Mouse (Mus musculus): ENCODE results near the gene Ttc25.
"Not testable (repeated sequence)": the region's sequence is repeated elsewhere in the genome, so short reads cannot be mapped to it uniquely, and the experiment has no call there.

Gene Ttc25

GRCm38 (mm10) chr11:100570430-100571201, 25.2 kb downstream of the Ttc25 start:
- in situ Hi-C loops (cut with MseI, MboI), result loop anchor here in 1 of 2 experiments (5.0 kb wide), 1 partner anchor 137 kb away; no protein-coding TSS in a partner anchor

GRCm38 (mm10) chr11:100571202-100571567, 25.8 kb downstream of the Ttc25 start:
- in situ Hi-C loops (cut with MseI, MboI), result loop anchor here in 1 of 2 experiments (5.0 kb wide), 1 partner anchor 136 kb away; no protein-coding TSS in a partner anchor

GRCm38 (mm10) chr11:100574188-100574587, 28.8 kb downstream of the Ttc25 start:
- in situ Hi-C loops (cut with MseI, MboI), result loop anchor here in 1 of 2 experiments (5.0 kb wide), 1 partner anchor 133 kb away; no protein-coding TSS in a partner anchor

- in situ Hi-C loops (cut with MseI, MboI), result loop anchor here in 1 of 2 experiments (5.0 kb wide), 1 partner anchor 132 kb away; no protein-coding TSS in a partner anchor
Observed at GRCm38 (mm10) chr11:100574708-100575483, 29.5 kb downstream of the Ttc25 start, which contains the start of gene Cnp. Gene Cnp (plus strand): TSS chr11:100574904.

- in situ Hi-C loops (cut with MseI, MboI), result no loop called here
Observed at GRCm38 (mm10) chr11:100575484-100575855, 30.1 kb downstream of the Ttc25 start.

- in situ Hi-C loops (cut with MseI, MboI), result no loop called here
Observed at GRCm38 (mm10) chr11:100576256-100576655, 30.8 kb downstream of the Ttc25 start.

GRCm38 (mm10) chr11:100577852-100578599, 32.6 kb downstream of the Ttc25 start:
- in situ Hi-C loops (cut with MseI, MboI), result no loop called here

GRCm38 (mm10) chr11:100579116-100579799, 33.9 kb downstream of the Ttc25 start:
- in situ Hi-C loops (cut with MseI, MboI), result no loop called here

- in situ Hi-C loops (cut with MseI, MboI), result no loop called here
Observed at GRCm38 (mm10) chr11:100580275-100580674, 34.9 kb downstream of the Ttc25 start.

- in situ Hi-C loops (cut with MseI, MboI), result no loop called here
Observed at GRCm38 (mm10) chr11:100581756-100582155, 36.3 kb downstream of the Ttc25 start.

- in situ Hi-C loops (cut with MseI, MboI), result not testable (repeated sequence)
Observed at GRCm38 (mm10) chr11:100582413-100582812, 37.0 kb downstream of the Ttc25 start.

- in situ Hi-C loops (cut with MseI, MboI), result no loop called here
Observed at GRCm38 (mm10) chr11:100582836-100583235, 37.4 kb downstream of the Ttc25 start.

GRCm38 (mm10) chr11:100584561-100584961, 39.2 kb downstream of the Ttc25 start:
- in situ Hi-C loops (cut with MseI, MboI), result no loop called here

- in situ Hi-C loops (cut with MseI, MboI), result no loop called here
Observed at GRCm38 (mm10) chr11:100585148-100585547, 39.7 kb downstream of the Ttc25 start.

GRCm38 (mm10) chr11:100588462-100588861, 43.1 kb downstream of the Ttc25 start:
- in situ Hi-C loops (cut with MseI, MboI), result no loop called here

- in situ Hi-C loops (cut with MseI, MboI), result no loop called here
Observed at GRCm38 (mm10) chr11:100592346-100593046, 47.1 kb downstream of the Ttc25 start.

GRCm38 (mm10) chr11:100594608-100595007, 49.2 kb downstream of the Ttc25 start:
- in situ Hi-C loops (cut with MseI, MboI), result no loop called here

- in situ Hi-C loops (cut with MseI, MboI), result no loop called here
Observed at GRCm38 (mm10) chr11:100595533-100595932, 50.1 kb downstream of the Ttc25 start.

GRCm38 (mm10) chr11:100598074-100598473, 52.7 kb downstream of the Ttc25 start:
- in situ Hi-C loops (cut with MseI, MboI), result no loop called here

GRCm38 (mm10) chr11:100601372-100601771, 56.0 kb downstream of the Ttc25 start:
- in situ Hi-C loops (cut with MseI, MboI), result no loop called here

- in situ Hi-C loops (cut with MseI, MboI), result no loop called here
Observed at GRCm38 (mm10) chr11:100603155-100603554, 57.7 kb downstream of the Ttc25 start.
